Mouse (Mus musculus): ENCODE results near the gene Uqcc1. TPM values are rescaled to one million over a fixed set of nuclear protein-coding genes. Genes with fewer than 3 reads are reported as not detected.

Uqcc1 gene
- polyA plus RNA-seq (2014; fragmentation: Illumina TruSeq; extraction: RNeasy Lipid Tissue Mini Kit (QIAGEN cat#74804); ENCODE audit: low read depth, low replicate concordance): 71.1 TPM

DNA sequence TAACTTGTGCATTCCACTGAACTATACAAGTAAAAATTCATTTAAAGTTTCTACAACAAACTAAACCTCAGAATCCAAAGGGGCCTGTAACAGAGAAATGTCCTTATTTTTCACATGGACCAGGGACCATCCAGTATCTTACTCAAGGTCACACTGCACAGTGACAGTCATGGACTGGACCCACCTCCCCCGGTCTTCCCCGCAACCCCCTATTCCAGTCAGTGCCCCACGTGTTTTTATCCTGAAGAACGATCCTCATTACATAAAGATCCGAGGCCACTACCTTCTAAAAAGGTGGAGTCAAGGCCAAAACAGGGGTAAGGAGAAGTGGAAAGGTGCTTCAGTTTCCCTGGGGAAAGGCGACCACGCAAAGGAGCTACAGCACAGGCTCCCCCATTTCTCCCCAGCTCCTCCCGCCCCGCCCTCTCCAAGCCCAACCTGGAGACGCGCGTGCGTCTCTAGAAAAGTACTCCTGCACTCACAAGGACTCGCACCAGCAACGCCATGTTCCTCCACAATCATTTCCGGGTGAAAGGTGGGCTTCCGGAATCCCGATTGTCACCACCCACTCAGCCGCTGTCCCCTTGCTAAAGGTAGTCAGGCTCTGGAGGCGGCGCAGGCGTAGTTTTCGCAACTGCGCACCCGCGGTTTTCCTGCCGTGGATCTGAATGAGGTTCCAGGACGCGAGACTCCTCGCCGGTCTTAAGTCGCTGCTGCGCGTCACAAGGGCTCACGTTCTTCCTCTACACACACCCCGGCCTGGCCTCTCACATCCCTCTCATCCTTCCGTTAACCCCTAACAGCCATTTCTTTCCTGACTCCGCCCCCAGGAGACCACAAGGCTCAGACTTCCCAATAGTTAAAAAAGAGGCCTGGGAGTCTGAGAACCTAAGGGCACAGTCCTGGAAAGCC, at the start of gene Uqcc1:
Uqcc1 (minus strand) TSS at position 780 of the 912 bp plus-strand sequence.

DNA sequence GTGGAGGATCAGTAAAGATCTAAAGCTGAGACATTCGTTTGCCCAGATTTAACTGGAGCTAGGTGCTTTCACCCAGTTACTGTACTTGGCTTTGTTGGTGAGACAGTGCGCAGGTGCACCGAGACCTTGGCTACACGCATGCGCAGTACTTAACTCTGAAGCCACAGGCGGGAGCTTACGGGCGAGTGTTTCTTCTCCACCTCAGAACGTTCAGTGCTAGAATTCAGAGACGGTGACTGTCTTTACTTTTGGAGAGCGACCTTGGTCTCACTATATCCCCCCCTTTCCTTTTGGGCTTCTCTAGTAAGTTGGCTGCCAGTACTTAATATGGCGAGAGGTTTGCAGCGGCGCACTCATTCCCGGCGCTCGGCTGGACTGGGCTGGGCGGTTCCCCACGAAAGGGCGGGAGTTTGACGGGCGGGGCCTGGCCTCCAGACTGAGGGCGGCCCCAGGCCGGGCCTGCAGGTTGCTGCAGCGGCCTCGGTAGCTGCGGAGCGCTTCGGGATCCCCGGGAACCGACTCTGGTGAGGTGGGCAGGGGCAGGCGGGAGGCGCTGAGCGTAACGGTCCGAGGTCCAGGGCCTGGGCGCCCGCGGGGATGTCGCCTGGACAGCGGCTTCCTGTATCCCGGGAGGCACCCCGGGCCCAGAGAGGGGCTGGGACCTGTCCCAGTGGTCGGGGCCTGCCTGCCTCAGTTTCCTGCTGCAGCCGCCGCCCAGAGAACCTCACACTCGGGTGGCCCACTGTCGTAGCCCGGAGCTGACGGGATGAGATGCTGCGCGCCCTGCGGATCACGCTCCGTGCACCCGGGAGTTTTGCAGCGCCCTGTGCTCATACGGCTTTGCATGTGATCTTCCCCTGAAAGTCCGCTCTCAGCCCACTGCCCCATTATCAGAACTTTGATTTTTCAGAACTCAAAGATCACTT, 26.3 kb upstream of the Uqcc1 start, which contains the start of gene Cep250:
Cep250 (plus strand) TSS at position 325 of the 926 bp plus-strand sequence.

DNA sequence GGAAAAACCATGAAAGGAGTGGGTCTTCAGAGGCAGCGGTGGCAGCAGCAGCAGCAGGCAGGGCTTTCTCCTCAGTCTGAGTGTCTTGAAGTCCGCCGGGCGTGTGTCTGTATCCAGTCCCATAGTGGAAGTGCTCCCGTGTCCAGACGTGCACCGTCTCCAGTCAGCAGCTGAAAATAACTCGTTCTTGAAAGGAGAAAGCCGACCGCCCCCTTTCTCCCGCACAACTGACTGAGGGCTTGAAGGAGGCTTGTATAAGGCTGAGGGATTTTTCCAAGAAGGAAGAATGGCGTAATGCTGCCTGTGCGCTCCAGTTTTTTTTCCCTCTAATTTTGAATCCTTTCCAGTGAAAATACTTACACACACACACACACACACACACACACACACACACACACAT, 15.0 kb upstream of the Uqcc1 start, which contains the start of gene Gdf5:
Gdf5 (minus strand) TSS at position 244 of the 400 bp plus-strand sequence.

DNA sequence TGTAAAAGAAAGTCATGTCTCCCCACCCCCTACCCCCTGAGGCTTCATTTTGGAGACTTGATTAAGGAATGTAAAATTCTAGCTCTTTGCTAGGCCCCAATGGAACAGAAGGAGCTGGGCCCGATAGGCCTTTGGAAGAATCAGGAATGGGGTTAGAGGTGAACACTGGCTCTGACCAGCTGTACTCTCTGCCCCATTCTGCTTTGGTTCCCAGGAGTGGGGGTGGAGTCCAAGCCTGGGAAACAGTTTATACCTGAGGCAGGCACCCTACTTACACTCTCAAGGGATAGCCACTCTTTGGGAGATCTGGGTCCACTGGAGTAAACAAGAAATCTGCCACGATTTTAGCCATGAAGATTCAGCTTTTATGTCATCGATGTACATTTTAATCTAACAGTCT, 10.6 kb upstream of the Uqcc1 start, which contains the start of gene Gm15557:
Gm15557 (plus strand) TSS at position 48 of the 400 bp plus-strand sequence.

DNA sequence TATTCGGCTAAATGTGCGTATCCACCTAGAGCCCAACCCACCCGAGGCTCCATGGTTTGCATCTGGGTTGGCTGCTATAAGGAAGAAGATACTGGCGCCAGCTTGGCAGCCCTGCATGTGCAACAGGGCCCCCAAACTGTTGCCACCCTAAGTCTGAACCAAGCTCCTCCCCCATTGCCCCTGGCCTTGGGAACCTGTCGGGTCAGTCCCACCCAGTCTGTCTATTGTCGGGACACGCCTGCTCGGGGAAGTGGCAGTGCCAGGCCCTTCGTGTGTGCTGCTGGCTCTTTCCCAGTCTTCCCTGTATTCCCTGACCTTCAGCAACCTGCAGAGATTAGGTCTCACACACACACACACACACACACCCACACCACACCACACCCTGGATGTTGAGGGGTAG, 95.4 kb downstream of the Uqcc1 start, which contains the start of gene Fam83c:
Fam83c (minus strand) TSS at position 123 of the 400 bp plus-strand sequence.

DNA sequence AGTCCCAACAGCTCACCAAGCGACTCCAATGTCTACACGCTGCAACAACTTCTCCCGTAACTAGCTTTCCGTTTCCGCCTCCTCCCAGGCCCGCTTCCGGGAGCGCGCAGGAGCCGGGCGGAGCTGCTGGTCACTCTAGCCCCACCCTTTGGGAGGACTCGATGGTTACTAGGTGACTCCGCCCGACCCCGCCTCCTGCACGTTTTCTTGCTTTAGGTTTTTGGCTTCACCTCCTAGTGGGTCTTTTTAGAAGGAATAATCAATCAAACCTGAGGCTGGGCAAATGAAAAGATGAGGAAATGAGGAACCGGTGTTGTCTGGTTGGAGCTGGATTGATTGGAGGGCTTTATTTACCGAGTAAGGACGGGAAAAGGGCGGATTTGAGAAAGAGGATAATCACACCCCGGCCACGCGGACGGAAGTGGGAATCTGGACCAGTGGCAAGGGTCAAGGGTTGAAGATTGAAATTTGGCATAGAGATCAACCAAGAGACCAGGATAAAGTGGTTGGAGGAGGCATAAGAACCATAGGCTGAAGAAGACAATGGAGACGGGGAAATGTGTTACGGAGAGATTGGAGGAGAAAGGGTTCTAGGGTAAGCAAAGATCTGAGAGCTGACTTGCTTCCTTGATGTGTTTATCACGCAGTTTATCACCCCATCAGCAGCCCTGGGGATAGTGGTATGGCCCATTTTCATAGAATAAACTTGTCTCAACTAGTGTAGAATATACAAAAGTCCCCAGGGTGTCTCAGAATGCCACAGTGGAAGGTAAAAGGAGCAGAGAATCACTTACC, 103.3 kb downstream of the Uqcc1 start, which contains the start of gene Eif6:
Eif6 (minus strand) TSS at position 296 of the 795 bp plus-strand sequence.

DNA sequence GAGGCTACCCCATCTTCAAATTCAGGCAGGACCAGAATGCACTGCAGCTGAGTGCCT, 110.9 kb downstream of the Uqcc1 start, which contains the start of gene BC029722:
BC029722 (minus strand) TSS at position 35 of the 57 bp plus-strand sequence.

Other genes with a start within 250 kb of the Uqcc1 start
- 88.4 TPM for gene Trpc4ap, start 237.9 kb downstream of the Uqcc1 start, polyA plus RNA-seq (2014; fragmentation: Illumina TruSeq; extraction: RNeasy Lipid Tissue Mini Kit (QIAGEN cat#74804); ENCODE audit: low read depth, low replicate concordance)
- gene Edem2, start 200.8 kb downstream of the Uqcc1 start, polyA plus RNA-seq (2014; fragmentation: Illumina TruSeq; extraction: RNeasy Lipid Tissue Mini Kit (QIAGEN cat#74804); ENCODE audit: low read depth, low replicate concordance): 8.4 TPM
- gene Gm17581, start 194.4 kb downstream of the Uqcc1 start, polyA plus RNA-seq (2014; fragmentation: Illumina TruSeq; extraction: RNeasy Lipid Tissue Mini Kit (QIAGEN cat#74804); ENCODE audit: low read depth, low replicate concordance): not detected
- gene Procr, start 179.2 kb downstream of the Uqcc1 start, polyA plus RNA-seq (2014; fragmentation: Illumina TruSeq; extraction: RNeasy Lipid Tissue Mini Kit (QIAGEN cat#74804); ENCODE audit: low read depth, low replicate concordance): 0.29 TPM
- 0.14 TPM for gene Mmp24, start 155.0 kb downstream of the Uqcc1 start, polyA plus RNA-seq (2014; fragmentation: Illumina TruSeq; extraction: RNeasy Lipid Tissue Mini Kit (QIAGEN cat#74804); ENCODE audit: low read depth, low replicate concordance)
- gene BC029722, start 110.9 kb downstream of the Uqcc1 start, polyA plus RNA-seq (2014; fragmentation: Illumina TruSeq; extraction: RNeasy Lipid Tissue Mini Kit (QIAGEN cat#74804); ENCODE audit: low read depth, low replicate concordance): 4.8 TPM
- gene Eif6, start 103.4 kb downstream of the Uqcc1 start, polyA plus RNA-seq (2014; fragmentation: Illumina TruSeq; extraction: RNeasy Lipid Tissue Mini Kit (QIAGEN cat#74804); ENCODE audit: low read depth, low replicate concordance): 6.4 TPM
- not detected for gene Fam83c, start 95.5 kb downstream of the Uqcc1 start, polyA plus RNA-seq (2014; fragmentation: Illumina TruSeq; extraction: RNeasy Lipid Tissue Mini Kit (QIAGEN cat#74804); ENCODE audit: low read depth, low replicate concordance)
- not detected for gene Gm15557, start 10.4 kb upstream of the Uqcc1 start, polyA plus RNA-seq (2014; fragmentation: Illumina TruSeq; extraction: RNeasy Lipid Tissue Mini Kit (QIAGEN cat#74804); ENCODE audit: low read depth, low replicate concordance)
- gene Gdf5, start 15.1 kb upstream of the Uqcc1 start, polyA plus RNA-seq (2014; fragmentation: Illumina TruSeq; extraction: RNeasy Lipid Tissue Mini Kit (QIAGEN cat#74804); ENCODE audit: low read depth, low replicate concordance): not detected
- gene Cep250, start 26.1 kb upstream of the Uqcc1 start, polyA plus RNA-seq (2014; fragmentation: Illumina TruSeq; extraction: RNeasy Lipid Tissue Mini Kit (QIAGEN cat#74804); ENCODE audit: low read depth, low replicate concordance): 1.7 TPM
- gene 6430550D23Rik, start 77.7 kb upstream of the Uqcc1 start, polyA plus RNA-seq (2014; fragmentation: Illumina TruSeq; extraction: RNeasy Lipid Tissue Mini Kit (QIAGEN cat#74804); ENCODE audit: low read depth, low replicate concordance): 12.2 TPM
- 35.8 TPM for gene Ergic3, start 77.7 kb upstream of the Uqcc1 start, polyA plus RNA-seq (2014; fragmentation: Illumina TruSeq; extraction: RNeasy Lipid Tissue Mini Kit (QIAGEN cat#74804); ENCODE audit: low read depth, low replicate concordance)
- 0.14 TPM for gene Fer1l4, start 122.6 kb upstream of the Uqcc1 start, polyA plus RNA-seq (2014; fragmentation: Illumina TruSeq; extraction: RNeasy Lipid Tissue Mini Kit (QIAGEN cat#74804); ENCODE audit: low read depth, low replicate concordance)
- gene Spag4, start 134.9 kb upstream of the Uqcc1 start, polyA plus RNA-seq (2014; fragmentation: Illumina TruSeq; extraction: RNeasy Lipid Tissue Mini Kit (QIAGEN cat#74804); ENCODE audit: low read depth, low replicate concordance): 16.1 TPM
- gene Cpne1, start 181.7 kb upstream of the Uqcc1 start, polyA plus RNA-seq (2014; fragmentation: Illumina TruSeq; extraction: RNeasy Lipid Tissue Mini Kit (QIAGEN cat#74804); ENCODE audit: low read depth, low replicate concordance): 11.2 TPM
- gene Rbm12, start 181.7 kb upstream of the Uqcc1 start, polyA plus RNA-seq (2014; fragmentation: Illumina TruSeq; extraction: RNeasy Lipid Tissue Mini Kit (QIAGEN cat#74804); ENCODE audit: low read depth, low replicate concordance): 17.9 TPM
- gene Gm28036, start 196.8 kb upstream of the Uqcc1 start, polyA plus RNA-seq (2014; fragmentation: Illumina TruSeq; extraction: RNeasy Lipid Tissue Mini Kit (QIAGEN cat#74804); ENCODE audit: low read depth, low replicate concordance): 7.8 TPM
- 2.8 TPM for gene Romo1, start 213.7 kb upstream of the Uqcc1 start, polyA plus RNA-seq (2014; fragmentation: Illumina TruSeq; extraction: RNeasy Lipid Tissue Mini Kit (QIAGEN cat#74804); ENCODE audit: low read depth, low replicate concordance)
- gene Nfs1, start 213.9 kb upstream of the Uqcc1 start, polyA plus RNA-seq (2014; fragmentation: Illumina TruSeq; extraction: RNeasy Lipid Tissue Mini Kit (QIAGEN cat#74804); ENCODE audit: low read depth, low replicate concordance): 35.2 TPM
- 296 TPM for gene Rbm39, start 249.9 kb upstream of the Uqcc1 start, polyA plus RNA-seq (2014; fragmentation: Illumina TruSeq; extraction: RNeasy Lipid Tissue Mini Kit (QIAGEN cat#74804); ENCODE audit: low read depth, low replicate concordance)